Mouse (Mus musculus): ENCODE data around the gene Slc17a7.

- TF ChIP-seq CTCF (IDR thresholded peaks at IDR 0.05; ENCODE audit: borderline replicate concordance, insufficient read depth, low read depth, low read length) (no peak), POLR2A (IDR thresholded peaks at IDR 0.05; ENCODE audit: borderline replicate concordance, insufficient read depth, low read length) (no peak)
These were observed 57.9 kb downstream of the Slc17a7 start for GRCm38 (mm10) chr7:45221680-45222079.
